Mouse (Mus musculus): Measurements from ENCODE around the gene P2ry6. TPM values are rescaled to one million over a fixed set of nuclear protein-coding genes. Genes with fewer than 3 reads are reported as not detected.

Gene P2ry6
- polyA plus RNA-seq, 1 experiment from 2014 or later = 3.0 TPM

DNA sequence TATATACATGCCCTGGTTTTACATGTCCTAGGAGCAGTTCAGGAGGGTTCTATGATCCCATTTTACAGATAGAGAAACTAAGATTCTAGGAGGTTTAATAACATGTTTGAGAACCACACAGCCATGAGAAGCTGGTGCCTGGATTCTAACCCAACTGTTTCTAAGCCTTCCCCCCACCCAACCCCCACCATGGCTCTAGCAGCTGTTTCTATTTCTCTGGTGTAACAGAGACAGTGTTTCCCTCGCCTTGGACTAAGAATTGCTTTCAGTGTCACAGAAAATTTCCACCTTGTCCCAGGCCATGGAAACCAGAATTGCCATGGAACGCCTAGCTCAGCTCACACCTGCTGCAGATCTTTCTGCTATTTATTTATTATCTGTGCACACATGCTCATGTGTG, 14.0 kb downstream of the P2ry6 start:
- ATAC-seq (ENCODE audit: low FRiP score, low read depth) = no peak
- H3K9me3 ChIP-seq = no peaks in the 10 kb centered on the region
- no peak overlapping the region for H3K9ac ChIP-seq (replicated peaks)
- H3K36me3 ChIP-seq = no peaks in the 10 kb centered on the region
- H3K4me3 ChIP-seq = no peak overlapping the region
- WGBS = 79% methylated on average over 2 of the region's 2 CpGs
- no peak overlapping the region for H3K27ac ChIP-seq (replicated peaks)
- H3K27me3 ChIP-seq = no peaks in the 10 kb centered on the region
- no peak overlapping the region for H3K4me2 ChIP-seq (replicated peaks)
- peaks cover 9% of the 10 kb centered on the region; the same call in 1 of the 2 replicates for H3K4me1 ChIP-seq

DNA sequence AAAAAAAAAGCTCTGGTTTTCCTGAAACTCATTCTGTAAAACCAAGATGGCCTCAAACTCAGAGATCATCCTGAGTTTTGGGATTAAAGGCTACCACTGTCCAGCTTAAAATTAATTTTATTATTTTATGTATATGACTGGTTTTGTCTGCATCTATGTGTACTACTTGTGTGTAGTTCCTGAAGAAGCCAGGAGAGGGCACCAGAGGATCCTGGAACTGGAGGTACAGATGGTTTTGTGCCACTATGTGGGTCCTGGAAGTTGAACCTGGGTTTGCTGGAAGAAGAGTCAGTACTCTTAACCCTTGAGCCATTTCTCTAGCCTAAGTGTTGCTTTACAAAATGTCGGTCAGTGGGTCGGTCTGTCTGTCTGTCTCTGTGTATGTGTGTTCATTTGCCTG, 16.0 kb downstream of the P2ry6 start:
- WGBS = 98% methylated on average over 2 of the region's 2 CpGs
- Histone ChIP-seq H3K9me3 (no peaks in the 10 kb centered on the region), H3K27me3 (no peaks in the 10 kb centered on the region), H3K4me1 (peaks cover 4% of the 10 kb centered on the region; the same call in 1 of the 2 replicates), H3K4me2 (replicated peaks) (no peak overlapping the region), H3K27ac (replicated peaks) (no peak overlapping the region), H3K4me3 (no peak overlapping the region), H3K36me3 (no peaks in the 10 kb centered on the region), H3K9ac (replicated peaks) (no peak overlapping the region)
- no peak for ATAC-seq (ENCODE audit: low FRiP score, low read depth)

DNA sequence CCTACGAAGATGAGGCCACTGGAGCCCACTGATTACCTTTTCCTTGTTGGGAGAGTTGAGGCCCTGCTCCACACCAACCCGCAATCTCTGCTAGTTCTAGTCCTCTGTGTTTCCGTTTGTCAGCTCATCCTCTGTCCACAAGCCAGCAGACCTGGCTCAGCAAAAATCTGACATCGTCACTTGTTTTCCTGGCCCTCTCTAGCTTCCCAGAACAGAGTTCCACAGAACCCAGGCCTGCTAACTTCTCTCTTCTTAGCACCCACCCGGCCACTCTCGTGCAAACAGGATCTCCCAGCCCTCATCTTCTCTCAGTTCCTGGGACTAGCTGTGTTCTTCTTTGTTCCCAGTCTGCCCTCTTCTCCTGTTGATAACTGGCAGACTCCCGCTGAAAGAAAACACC, 21.8 kb downstream of the P2ry6 start:
- Histone ChIP-seq H3K9ac (replicated peaks) (no peak overlapping the region), H3K27ac (replicated peaks) (no peak overlapping the region), H3K4me1 (no peaks in the 10 kb centered on the region), H3K4me2 (replicated peaks) (no peak overlapping the region), H3K4me3 (no peak overlapping the region), H3K27me3 (no peaks in the 10 kb centered on the region), H3K9me3 (no peaks in the 10 kb centered on the region), H3K36me3 (no peaks in the 10 kb centered on the region)
- no peak for ATAC-seq (ENCODE audit: low FRiP score, low read depth)
- WGBS = 86% methylated on average over 7 of the region's 7 CpGs

DNA sequence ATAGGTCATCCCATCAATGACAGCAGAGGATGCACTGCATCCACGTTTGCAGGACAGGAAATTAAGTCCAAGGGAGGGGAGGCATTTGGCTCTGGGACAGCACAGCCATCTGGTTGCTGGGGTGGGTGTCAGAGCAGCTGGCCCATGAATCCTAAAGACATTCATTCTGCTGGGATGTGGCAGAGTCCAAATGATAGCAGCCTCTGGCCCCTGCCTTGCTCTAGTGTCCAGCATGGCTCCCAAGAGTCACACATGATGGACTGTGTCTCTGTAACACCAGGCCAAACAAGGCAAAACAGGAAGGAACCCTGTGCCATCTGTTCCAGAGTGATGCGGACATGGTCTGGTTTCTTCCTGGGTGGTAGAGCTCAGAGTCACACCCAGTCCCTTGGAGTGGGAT, 22.5 kb downstream of the P2ry6 start:
- Histone ChIP-seq H3K27ac (replicated peaks) (no peak overlapping the region), H3K4me3 (no peak overlapping the region), H3K9ac (replicated peaks) (no peak overlapping the region), H3K36me3 (no peaks in the 10 kb centered on the region), H3K4me2 (replicated peaks) (no peak overlapping the region), H3K9me3 (no peaks in the 10 kb centered on the region), H3K27me3 (no peaks in the 10 kb centered on the region), H3K4me1 (no peaks in the 10 kb centered on the region)
- no peak for ATAC-seq (ENCODE audit: low FRiP score, low read depth)
- 73% methylated on average over 2 of the region's 2 CpGs for WGBS

DNA sequence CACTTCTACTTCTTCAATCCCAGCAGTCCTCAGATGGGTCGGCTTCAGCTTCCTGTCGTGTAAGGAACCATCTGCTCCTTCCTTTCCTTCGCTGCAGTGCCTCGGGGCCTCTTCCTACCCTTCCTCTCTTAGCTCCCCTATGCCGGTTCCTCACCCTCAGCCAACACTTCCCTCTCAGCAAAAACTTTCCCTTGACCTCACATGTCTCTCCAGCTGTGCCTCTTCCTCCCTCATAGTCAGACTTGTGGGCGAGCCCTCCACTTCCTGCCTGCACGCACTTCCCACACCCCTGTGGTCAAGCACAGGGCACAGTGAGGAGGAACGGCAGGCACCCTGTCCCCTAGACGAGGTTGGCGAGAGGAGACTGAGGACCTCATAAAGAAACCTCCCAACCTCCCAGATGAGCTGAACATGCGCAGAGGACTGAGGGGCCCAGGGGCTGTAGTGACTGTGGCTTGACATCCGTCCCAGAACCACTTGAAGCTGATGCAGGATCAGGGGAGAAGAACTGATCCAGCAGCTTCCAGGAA, 23.9 kb downstream of the P2ry6 start:
- Histone ChIP-seq H3K4me3 (no peak overlapping the region), H3K36me3 (no peaks in the 10 kb centered on the region), H3K9me3 (no peaks in the 10 kb centered on the region), H3K27me3 (no peaks in the 10 kb centered on the region), H3K9ac (replicated peaks) (no peak overlapping the region), H3K27ac (replicated peaks) (no peak overlapping the region), H3K4me1 (no peaks in the 10 kb centered on the region), H3K4me2 (replicated peaks) (no peak overlapping the region)
- 77% methylated on average over 12 of the region's 12 CpGs for WGBS
- ATAC-seq (ENCODE audit: low FRiP score, low read depth) = no peak

DNA sequence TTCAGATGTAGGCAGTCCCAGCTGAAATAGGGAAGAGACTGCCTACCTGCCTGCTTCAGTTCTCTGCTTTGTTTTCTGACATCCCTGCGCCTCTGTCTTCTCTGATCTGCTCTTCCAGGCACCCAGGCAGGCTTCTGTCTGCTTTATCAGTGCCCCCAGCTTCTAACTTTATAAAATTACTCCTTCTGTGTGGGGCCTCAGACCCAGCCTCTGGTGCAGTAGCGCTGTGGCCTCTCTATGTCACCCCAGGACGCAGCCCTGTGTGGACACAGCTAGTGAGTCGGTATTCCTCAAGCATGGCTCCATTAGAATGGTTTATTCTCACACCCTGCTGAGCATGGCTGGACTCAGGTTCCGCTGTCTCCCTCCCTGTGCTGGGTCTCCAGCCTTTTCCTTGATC, 24.4 kb downstream of the P2ry6 start:
- Histone ChIP-seq H3K4me1 (no peaks in the 10 kb centered on the region), H3K4me3 (no peak overlapping the region), H3K36me3 (no peaks in the 10 kb centered on the region), H3K9ac (replicated peaks) (no peak overlapping the region), H3K27me3 (no peaks in the 10 kb centered on the region), H3K4me2 (replicated peaks) (no peak overlapping the region), H3K9me3 (no peaks in the 10 kb centered on the region), H3K27ac (replicated peaks) (no peak overlapping the region)
- no peak for ATAC-seq (ENCODE audit: low FRiP score, low read depth)
- 63% methylated on average over 5 of the region's 5 CpGs for WGBS

DNA sequence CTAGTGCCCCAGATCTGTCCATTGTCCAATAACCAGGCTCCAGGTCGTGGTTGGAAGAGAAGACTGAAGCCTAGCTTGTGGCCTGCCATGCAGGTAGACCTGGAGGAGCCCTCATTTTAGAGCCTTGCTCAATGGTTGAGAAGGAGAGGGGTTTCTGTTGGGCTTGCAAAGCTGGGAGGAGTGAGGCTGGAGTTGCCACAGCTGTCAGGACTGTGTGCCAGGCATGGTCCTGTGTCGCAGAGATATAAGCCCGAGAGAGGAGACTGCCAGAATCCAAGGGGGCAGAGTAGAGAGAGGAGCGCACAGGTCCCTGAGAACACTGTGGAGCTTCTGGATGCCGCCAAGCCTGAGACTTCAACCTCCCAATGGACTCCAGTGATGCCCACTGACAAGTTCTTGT, 29.7 kb downstream of the P2ry6 start:
- WGBS = 90% methylated on average over 5 of the region's 5 CpGs
- H3K9ac ChIP-seq (replicated peaks) = no peak overlapping the region
- ATAC-seq (ENCODE audit: low FRiP score, low read depth) = no peak
- peaks cover 12% of the 10 kb centered on the region; the same call in 1 of the 2 replicates for H3K27me3 ChIP-seq
- no peaks in the 10 kb centered on the region for H3K36me3 ChIP-seq
- no peak overlapping the region for H3K4me2 ChIP-seq (replicated peaks)
- H3K9me3 ChIP-seq = no peaks in the 10 kb centered on the region
- H3K4me1 ChIP-seq = no peaks in the 10 kb centered on the region
- H3K4me3 ChIP-seq = no peak overlapping the region
- no peak overlapping the region for H3K27ac ChIP-seq (replicated peaks)

DNA sequence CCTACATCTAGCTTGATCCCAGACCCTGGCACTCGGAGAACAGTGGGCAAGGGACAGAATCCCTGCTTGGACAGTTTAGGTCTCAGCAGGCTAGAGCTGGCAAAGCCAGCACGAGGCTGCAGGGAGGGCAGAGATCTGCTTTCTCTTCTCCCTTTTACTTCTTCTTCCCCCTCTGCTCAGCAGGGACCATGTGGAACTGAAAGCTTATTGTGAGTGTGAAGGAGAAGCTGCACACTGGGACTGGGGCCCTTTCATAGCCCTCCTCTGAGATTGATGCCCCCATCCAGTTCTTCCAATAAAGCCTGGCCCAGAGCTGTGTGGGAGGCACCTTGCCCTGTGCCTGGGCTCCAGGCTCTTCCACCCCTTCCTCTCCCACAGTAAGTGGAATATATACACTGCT, 30.1 kb downstream of the P2ry6 start:
- 64% methylated on average over 2 of the region's 2 CpGs for WGBS
- H3K4me1 ChIP-seq = no peaks in the 10 kb centered on the region
- H3K27me3 ChIP-seq = peaks cover 12% of the 10 kb centered on the region; the same call in 1 of the 2 replicates
- H3K27ac ChIP-seq (replicated peaks) = no peak overlapping the region
- no peak overlapping the region for H3K4me3 ChIP-seq
- no peak overlapping the region for H3K9ac ChIP-seq (replicated peaks)
- ATAC-seq (ENCODE audit: low FRiP score, low read depth) = no peak
- H3K4me2 ChIP-seq (replicated peaks) = no peak overlapping the region
- no peaks in the 10 kb centered on the region for H3K9me3 ChIP-seq
- H3K36me3 ChIP-seq = no peaks in the 10 kb centered on the region

DNA sequence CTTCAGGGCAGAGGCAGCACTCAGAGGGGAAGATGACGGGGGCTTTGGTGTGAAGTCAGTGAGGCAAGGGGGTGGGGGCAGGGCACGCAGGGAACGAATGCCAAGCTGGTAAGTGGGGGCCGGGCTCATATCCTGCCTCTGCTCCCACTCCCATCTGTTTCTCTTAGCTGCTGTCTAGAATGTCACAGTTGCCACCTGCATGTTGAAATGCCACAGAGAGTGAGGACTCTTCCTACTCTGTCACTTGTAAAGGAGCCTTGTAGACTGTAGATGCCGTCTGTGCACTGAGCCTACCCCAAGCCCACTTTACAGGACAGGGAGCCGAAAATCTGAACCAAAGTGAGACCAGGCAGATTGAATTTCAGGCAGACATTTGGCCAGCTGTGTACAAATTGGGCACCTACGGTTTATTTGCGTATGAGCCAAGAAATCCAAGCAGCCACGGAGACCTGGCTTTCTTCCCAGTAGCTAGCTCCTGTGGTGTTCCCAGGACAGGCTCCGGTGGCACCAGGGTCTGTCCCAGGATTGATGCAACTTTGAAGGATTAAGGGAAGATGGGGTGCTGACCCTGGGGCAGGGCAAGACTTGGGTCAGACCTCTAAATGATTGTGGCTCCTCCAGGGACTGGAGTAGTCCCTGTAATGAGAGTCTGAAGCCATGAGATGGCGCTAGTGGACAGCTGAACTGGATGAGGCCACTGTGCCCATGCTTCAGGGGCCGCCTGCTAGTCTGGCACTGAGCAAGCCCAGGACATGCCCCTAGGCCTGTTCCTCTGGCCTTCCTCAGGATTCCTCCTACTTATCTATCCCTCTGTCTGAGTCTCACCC, 31.4 kb downstream of the P2ry6 start:
- Histone ChIP-seq H3K9me3 (no peaks in the 10 kb centered on the region), H3K4me3 (no peak overlapping the region), H3K4me2 (replicated peaks) (no peak overlapping the region), H3K27me3 (peaks cover 12% of the 10 kb centered on the region; the same call in 1 of the 2 replicates), H3K4me1 (no peaks in the 10 kb centered on the region), H3K9ac (replicated peaks) (no peak overlapping the region), H3K27ac (replicated peaks) (no peak overlapping the region), H3K36me3 (no peaks in the 10 kb centered on the region)
- 51% methylated on average over 12 of the region's 12 CpGs for WGBS
- peak; percentile 47; the same call in 1 of the 2 replicates for ATAC-seq (ENCODE audit: low FRiP score, low read depth)

DNA sequence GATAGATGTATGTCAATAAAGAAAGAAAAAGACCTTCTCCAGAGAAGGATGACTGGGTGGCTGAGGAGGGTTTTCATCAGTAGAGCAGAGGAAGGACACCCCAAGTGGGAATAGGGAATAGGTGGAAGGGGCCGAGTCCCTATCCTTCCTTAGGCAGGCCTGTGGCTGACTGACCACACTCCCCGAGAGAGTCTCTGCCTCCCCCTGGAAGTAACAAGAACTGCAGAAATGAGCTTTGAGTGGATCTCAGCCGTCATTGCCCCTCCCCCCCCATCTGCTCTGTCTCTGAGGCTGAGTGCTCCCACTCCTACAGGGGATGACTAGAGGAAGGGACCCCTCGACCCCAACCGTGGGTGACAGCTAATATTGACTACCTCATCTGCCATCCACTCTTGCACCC, 33.3 kb downstream of the P2ry6 start:
- Histone ChIP-seq H3K27ac (replicated peaks) (no peak overlapping the region), H3K36me3 (no peaks in the 10 kb centered on the region), H3K4me2 (replicated peaks) (no peak overlapping the region), H3K9me3 (no peaks in the 10 kb centered on the region), H3K27me3 (peaks cover 12% of the 10 kb centered on the region; the same call in 1 of the 2 replicates), H3K4me3 (no peak overlapping the region), H3K4me1 (no peaks in the 10 kb centered on the region), H3K9ac (replicated peaks) (no peak overlapping the region)
- 47% methylated on average over 5 of the region's 5 CpGs for WGBS
- ATAC-seq (ENCODE audit: low FRiP score, low read depth) = no peak

DNA sequence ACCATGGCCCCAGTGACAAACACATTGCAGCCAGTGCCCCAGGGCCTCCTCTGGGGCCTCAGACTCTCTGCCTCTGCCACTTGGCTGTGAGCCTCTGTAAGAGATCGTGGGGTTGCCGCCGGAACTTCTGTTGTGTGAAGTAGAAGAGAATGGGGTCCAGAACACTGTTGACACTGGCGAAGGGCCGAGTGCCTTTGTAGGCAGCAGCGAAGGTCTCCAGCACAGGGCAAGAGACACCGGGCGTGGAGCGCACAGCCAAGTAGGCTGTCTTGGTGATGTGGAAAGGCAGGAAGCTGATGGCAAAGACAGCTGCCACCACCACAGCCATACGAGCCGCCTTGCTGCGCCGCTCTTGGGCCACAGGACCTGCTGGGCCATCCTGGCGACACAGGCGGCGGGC, 36.3 kb downstream of the P2ry6 start:
- no peak overlapping the region for H3K27ac ChIP-seq (replicated peaks)
- H3K36me3 ChIP-seq = no peaks in the 10 kb centered on the region
- WGBS = 90% methylated on average over 16 of the region's 16 CpGs
- H3K9me3 ChIP-seq = no peaks in the 10 kb centered on the region
- no peak overlapping the region for H3K4me3 ChIP-seq
- peaks cover under 1% of the 10 kb centered on the region; the same call in 1 of the 2 replicates for H3K4me1 ChIP-seq
- no peak overlapping the region for H3K4me2 ChIP-seq (replicated peaks)
- no peak overlapping the region for H3K9ac ChIP-seq (replicated peaks)
- ATAC-seq (ENCODE audit: low FRiP score, low read depth) = no peak
- H3K27me3 ChIP-seq = peaks cover 10% of the 10 kb centered on the region; the same call in 1 of the 2 replicates

DNA sequence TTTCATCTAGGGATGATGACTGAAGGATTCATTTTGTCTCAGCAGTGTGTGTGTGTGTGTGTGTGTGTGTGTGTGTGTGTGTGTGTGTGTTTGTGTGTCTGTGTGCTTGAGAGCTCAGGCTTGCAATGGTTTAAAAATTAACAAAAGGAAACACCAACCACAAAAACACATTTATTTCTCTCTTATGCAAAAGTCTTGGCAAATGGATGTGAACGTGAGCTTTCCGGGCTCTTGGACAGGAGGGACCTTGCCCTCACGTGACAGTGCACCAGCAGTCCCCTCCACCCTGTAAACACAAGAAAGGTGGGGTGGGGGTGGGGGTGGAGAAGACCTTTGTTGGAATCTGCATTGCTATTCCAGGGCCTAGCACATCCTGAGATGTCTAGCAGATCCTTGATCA, 37.0 kb downstream of the P2ry6 start:
- H3K9me3 ChIP-seq = no peaks in the 10 kb centered on the region
- H3K4me2 ChIP-seq (replicated peaks) = no peak overlapping the region
- H3K36me3 ChIP-seq = no peaks in the 10 kb centered on the region
- no peak overlapping the region for H3K27ac ChIP-seq (replicated peaks)
- no peak overlapping the region for H3K4me3 ChIP-seq
- H3K9ac ChIP-seq (replicated peaks) = no peak overlapping the region
- H3K4me1 ChIP-seq = peaks cover 5% of the 10 kb centered on the region
- H3K27me3 ChIP-seq = peaks cover 9% of the 10 kb centered on the region; the same call in 1 of the 2 replicates
- ATAC-seq (ENCODE audit: low FRiP score, low read depth) = no peak
- WGBS = 88% methylated on average over 3 of the region's 3 CpGs

All from midbrain, embryonic 12.5 days (tissue).